Mouse (Mus musculus) forebrain, embryonic 16.5 days (tissue): ENCODE data around the gene Cryba1. TPM values are rescaled to one million over a fixed set of nuclear protein-coding genes. Genes with fewer than 3 reads are reported as not detected.

Experiments used
- polyA plus RNA-seq: library from polyadenylated mRNA; unstranded; fragments of >200 nt; fragmentation: Nextera tagmentation; extraction: Ambion mirVana; gene quantifications from 2 replicates; pipeline ENCODE4 v1.2.1, GENCODE M21; 2015

Gene Cryba1
- polyA plus RNA-seq, 1 experiment from 2014 or later = 0.19 TPM

Other genes with a start within 250 kb of the Cryba1 start
- gene Ankrd13b, start 235.6 kb downstream of the Cryba1 start, polyA plus RNA-seq = 33.1 and 38.4 TPM in 2 replicates
- gene Git1, start 231.7 kb downstream of the Cryba1 start, polyA plus RNA-seq = 14.1 and 16.3 TPM in 2 replicates
- 1.4 and 1.8 TPM in 2 replicates for gene Abhd15, start 210.2 kb downstream of the Cryba1 start, polyA plus RNA-seq
- 13.0 and 14.9 TPM in 2 replicates for gene Trp53i13, start 209.3 kb downstream of the Cryba1 start, polyA plus RNA-seq
- gene Gm10392, start 206.1 kb downstream of the Cryba1 start, polyA plus RNA-seq = not detected in 2 replicates
- 27.5 and 29.4 TPM in 2 replicates for gene Taok1, start 117.5 kb downstream of the Cryba1 start, polyA plus RNA-seq
- gene Nufip2, start 39.1 kb downstream of the Cryba1 start, polyA plus RNA-seq = 2.7 and 3.6 TPM in 2 replicates
- 54.8 and 59.8 TPM in 2 replicates for gene Myo18a, start 38.0 kb upstream of the Cryba1 start, polyA plus RNA-seq
- gene Gm10277, start 62.5 kb upstream of the Cryba1 start, polyA plus RNA-seq = 0.99 and 3.3 TPM in 2 replicates
- 8.6 and 12.6 TPM in 2 replicates for gene Pipox, start 168.8 kb upstream of the Cryba1 start, polyA plus RNA-seq
- gene Sez6, start 205.5 kb upstream of the Cryba1 start, polyA plus RNA-seq = 257 and 284 TPM in 2 replicates